Mouse (Mus musculus) kidney, adult 18-20 months (tissue): ENCODE measurements around the gene Zdhhc18.
"Not testable (repeated sequence)": the region's sequence is repeated elsewhere in the genome, so short reads cannot be mapped to it uniquely, and the experiment has no call there.

ENCODE experiments used
- DNase-seq: peaks from one replicate; pipeline ENCODE4 v3.0.0; 2021

Gene Zdhhc18

DNA sequence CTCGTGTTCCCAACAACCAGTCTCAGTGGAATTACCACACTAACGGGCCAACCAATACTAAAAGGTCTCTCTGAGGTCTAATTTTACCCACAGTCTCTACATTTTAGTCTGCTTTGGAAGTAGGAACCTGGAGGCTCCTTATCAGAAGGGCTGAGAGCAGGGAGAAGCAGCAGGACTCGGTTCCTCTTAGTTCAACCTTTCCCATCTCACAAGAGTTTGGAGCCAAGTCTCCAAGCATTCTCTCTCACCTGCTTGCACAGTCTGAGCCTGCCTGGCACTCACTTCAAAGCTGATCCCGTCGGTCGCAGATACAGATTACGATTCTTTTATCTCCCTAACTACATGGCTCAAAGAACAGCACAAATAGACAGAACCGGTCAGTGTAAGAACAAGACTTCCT, 13.0 kb upstream of the Zdhhc18 start:
- no peak for DNase-seq

- no peak for DNase-seq
These were observed 12.5 kb upstream of the Zdhhc18 start for GRCm38 (mm10) chr4:133662421-133662820.

GRCm38 (mm10) chr4:133660193-133661155, 10.5 kb upstream of the Zdhhc18 start:
- DNase-seq = peak; percentile 93

- DNase-seq = peak; percentile 81
These were observed 9.7 kb upstream of the Zdhhc18 start for GRCm38 (mm10) chr4:133659497-133660192.

- no peak for DNase-seq
These were observed 8.8 kb upstream of the Zdhhc18 start for GRCm38 (mm10) chr4:133658729-133659128.

DNA sequence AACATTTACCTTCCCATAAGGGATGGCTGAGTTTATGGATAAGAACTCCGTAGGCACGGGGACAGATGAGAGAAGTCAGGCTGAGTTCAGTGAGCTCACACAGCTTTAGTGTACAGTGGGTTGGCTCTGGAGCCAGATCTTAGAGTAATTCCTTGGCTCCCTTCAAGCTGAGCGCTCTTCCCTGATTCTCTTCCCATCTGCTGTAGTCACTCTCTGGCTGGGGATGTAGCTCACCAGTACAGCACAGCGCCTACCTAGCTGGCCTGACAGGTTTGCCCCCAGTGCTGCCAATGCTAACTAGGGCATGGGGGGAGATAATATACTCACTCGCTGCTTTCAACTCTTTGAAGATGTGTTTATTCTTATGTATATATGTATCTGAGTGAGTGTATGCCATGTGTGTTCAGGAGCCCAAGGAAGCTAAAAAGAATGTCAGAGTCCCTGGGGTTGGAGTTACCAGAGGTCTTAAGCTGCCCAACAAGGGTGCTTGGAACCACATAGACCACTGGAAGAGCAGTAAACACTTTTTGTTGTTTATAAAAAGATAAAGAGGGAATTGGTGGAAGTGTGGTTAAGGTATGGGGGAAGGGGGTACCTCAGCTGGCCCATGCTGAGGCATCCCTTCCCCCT, 8.0 kb upstream of the Zdhhc18 start:
- no peak for DNase-seq

- DNase-seq = no peak
These were observed 7.0 kb upstream of the Zdhhc18 start for GRCm38 (mm10) chr4:133656997-133657396.

- DNase-seq = peak; percentile 37
These were observed 6.3 kb upstream of the Zdhhc18 start for GRCm38 (mm10) chr4:133656294-133656693.

DNA sequence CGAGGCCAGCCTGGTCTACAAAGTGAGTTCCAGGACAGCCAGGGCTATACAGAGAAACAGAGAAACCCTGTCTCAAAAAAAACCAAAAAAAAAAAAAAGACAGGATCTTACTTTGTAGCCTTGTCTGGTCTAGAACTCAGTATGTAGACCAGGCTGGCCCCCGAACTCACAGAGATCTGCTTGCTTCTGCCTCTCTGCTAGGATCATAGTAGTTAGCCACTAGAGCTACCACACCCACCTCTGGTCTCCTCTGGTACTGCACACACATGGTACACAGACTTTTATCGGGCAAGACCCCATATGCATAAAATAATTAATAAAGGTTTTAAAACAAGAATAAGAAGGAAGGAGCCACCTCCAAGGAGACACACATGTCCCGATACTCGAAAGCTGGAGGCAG, 4.1 kb upstream of the Zdhhc18 start:
- not testable (repeated sequence) for DNase-seq

GRCm38 (mm10) chr4:133652746-133653145, 2.8 kb upstream of the Zdhhc18 start:
- no peak for DNase-seq

GRCm38 (mm10) chr4:133651986-133652385, 2.0 kb upstream of the Zdhhc18 start:
- DNase-seq = no peak

DNA sequence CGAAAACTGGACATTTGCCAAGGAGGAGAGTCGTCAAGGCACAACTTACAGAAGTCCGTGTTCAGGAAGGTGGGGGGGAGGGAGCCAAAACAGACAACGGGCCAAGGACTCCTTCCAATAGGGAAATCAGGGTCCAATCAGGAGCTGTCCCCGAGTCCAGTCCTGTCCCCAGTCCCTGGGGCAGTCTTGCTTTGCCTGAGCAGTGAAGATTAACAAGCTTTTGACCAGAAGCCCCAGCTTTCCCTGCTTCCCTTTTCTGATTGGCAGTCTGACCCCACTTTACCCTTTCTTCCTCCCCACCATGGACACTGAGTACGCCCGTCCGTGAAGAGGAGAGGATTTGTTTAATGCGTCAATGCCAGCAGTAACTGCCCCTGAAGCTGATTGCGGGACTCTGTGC, 1.5 kb upstream of the Zdhhc18 start:
- DNase-seq = no peak

- not testable (repeated sequence) for DNase-seq
These were observed 490 bp downstream of the Zdhhc18 start for GRCm38 (mm10) chr4:133649464-133649863.

GRCm38 (mm10) chr4:133645680-133646079, 4.3 kb downstream of the Zdhhc18 start:
- DNase-seq = no peak

- no peak for DNase-seq
These were observed 4.8 kb downstream of the Zdhhc18 start for GRCm38 (mm10) chr4:133645195-133645594.

DNA sequence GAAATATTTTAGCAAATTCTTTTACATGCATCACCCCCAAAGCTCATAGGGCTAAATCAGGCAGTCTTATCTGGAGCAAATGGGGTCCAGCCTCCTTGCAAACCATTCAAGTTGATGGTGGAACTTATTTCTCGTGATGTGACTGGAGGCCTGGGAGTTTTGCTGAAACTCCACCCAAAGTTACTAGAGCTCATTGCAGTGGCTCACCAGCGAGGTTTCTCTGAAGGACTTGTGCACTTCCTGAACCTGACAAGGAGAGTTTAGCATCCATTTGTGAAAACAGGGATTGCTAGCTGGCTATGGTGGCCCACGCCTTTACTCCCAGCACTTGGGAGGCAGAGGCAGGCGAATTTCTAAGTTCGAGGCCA, 15.9 kb downstream of the Zdhhc18 start:
- no peak for DNase-seq

- peak; percentile 93 for DNase-seq
These were observed 16.5 kb downstream of the Zdhhc18 start for GRCm38 (mm10) chr4:133633332-133634042.

- DNase-seq = peak; percentile 45
These were observed 17.2 kb downstream of the Zdhhc18 start for GRCm38 (mm10) chr4:133632483-133633327.

- DNase-seq = peak; percentile 50
These were observed 18.1 kb downstream of the Zdhhc18 start for GRCm38 (mm10) chr4:133631769-133632411.

DNA sequence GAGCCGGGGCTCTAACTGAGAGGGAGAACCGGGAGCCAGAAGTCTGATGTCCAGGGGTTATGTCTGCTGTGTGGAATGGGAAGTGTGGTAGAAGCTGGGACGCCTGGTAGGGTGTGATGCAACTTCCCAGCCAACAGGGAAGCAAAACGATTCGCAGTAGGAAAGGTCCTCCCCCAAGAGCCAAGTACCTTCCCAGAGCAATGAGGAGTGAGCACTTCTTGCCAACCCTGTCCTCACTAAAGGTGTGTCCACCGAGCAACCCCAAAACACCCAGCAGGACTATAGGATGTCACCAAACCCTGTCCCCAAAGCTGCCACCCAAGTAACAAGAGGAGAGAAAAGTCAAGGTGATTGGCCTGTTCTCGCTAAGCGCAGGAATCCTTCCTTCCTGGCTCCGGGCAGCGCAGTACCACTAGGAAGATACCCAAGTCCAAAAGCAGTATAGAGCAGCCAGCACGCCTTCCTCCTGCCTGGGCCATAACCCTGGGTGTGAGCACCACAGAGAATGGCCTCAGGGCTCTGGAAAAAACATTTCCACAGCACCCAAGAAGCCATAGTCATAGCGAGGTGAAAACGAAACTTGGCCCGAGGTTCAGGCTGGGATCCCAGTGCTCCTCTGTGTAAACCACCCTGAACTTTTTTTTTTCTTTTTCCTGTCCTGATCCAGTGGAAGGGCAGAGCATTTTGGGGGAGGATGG, 18.7 kb downstream of the Zdhhc18 start:
- peak; percentile 42 for DNase-seq
